Mouse (Mus musculus) heart, postnatal 25 days (tissue): Measurements from ENCODE around the gene Ctnna3. TPM values are rescaled to one million over a fixed set of nuclear protein-coding genes. Genes with fewer than 3 reads are reported as not detected.
"Not testable (repeated sequence)": the region's sequence is repeated elsewhere in the genome, so short reads cannot be mapped to it uniquely, and the experiment has no call there.

Experiments
- DNase-seq: peaks from one replicate; pipeline ENCODE4 v3.0.0; 2022; ENCODE audit warnings: low spot score
- intact Hi-C: fragments of 180-260 bp; cut with DNase I; formaldehyde crosslinking; loops from one replicate; pipeline ENCODE4 v1.15.1; 2025
- total RNA-seq, 2 experiments: library from RNA; stranded (reverse); gene quantifications; 2 replicates each; pipeline ENCODE4 v1.2.3; 2021

Ctnna3 gene
- total RNA-seq, 2 experiments from 2014 or later = 53.1 to 57.2 TPM

- intact Hi-C loops = no loop called here
- DNase-seq = no peak
Measured at GRCm38 (mm10) chr10:64958391-64958790, 1528.5 kb downstream of the Ctnna3 start.

GRCm38 (mm10) chr10:64992871-64993270, 1563.0 kb downstream of the Ctnna3 start:
- DNase-seq = no peak
- intact Hi-C loops = no loop called here

- no peak for DNase-seq
- intact Hi-C loops = no loop called here
Measured at GRCm38 (mm10) chr10:65013525-65013924, 1583.6 kb downstream of the Ctnna3 start.

- DNase-seq = no peak
- intact Hi-C loops = no loop called here
Measured at GRCm38 (mm10) chr10:65022667-65023066, 1592.8 kb downstream of the Ctnna3 start.

- intact Hi-C loops, DNase-seq: not testable (repeated sequence)
Measured at GRCm38 (mm10) chr10:65033516-65033915, 1603.6 kb downstream of the Ctnna3 start.

Other genes starting within 250 kb of the Ctnna3 start
- gene Mypn, start 226.1 kb upstream of the Ctnna3 start, total RNA-seq = 100 to 1,000 TPM; 101 to 108 TPM
- 10 to 100 TPM; 31.4 to 34.6 TPM for gene Herc4, start 186.3 kb upstream of the Ctnna3 start, total RNA-seq
- 10 to 100 TPM in 1 of 2 experiments, 1 to 10 TPM in 1; 9.9 to 12.0 TPM for gene Sirt1, start 48.4 kb upstream of the Ctnna3 start, total RNA-seq
- gene Dnajc12, start 47.7 kb upstream of the Ctnna3 start, total RNA-seq = 10 to 100 TPM in 1 of 2 experiments, 1 to 10 TPM in 1; 8.7 to 11.2 TPM
- not detected for gene Gm7075, start 8.3 kb upstream of the Ctnna3 start, total RNA-seq